Mouse (Mus musculus) liver, adult 10 weeks (tissue): ENCODE results near the gene Itgax. TPM values are rescaled to one million over a fixed set of nuclear protein-coding genes. Genes with fewer than 3 reads are reported as not detected.

ENCODE experiments used
- polyA plus RNA-seq: library from polyadenylated mRNA; stranded (reverse); fragments of 350-450 nt; fragmentation: Illumina TruSeq; extraction: RNeasy Lipid Tissue Mini Kit (QIAGEN cat#74804); gene quantifications from one replicate; pipeline ENCODE4 v1.2.3, GENCODE M21; 2014; ENCODE audit warnings: low read depth, low replicate concordance

The Itgax gene
- 0.29 TPM for polyA plus RNA-seq

DNA sequence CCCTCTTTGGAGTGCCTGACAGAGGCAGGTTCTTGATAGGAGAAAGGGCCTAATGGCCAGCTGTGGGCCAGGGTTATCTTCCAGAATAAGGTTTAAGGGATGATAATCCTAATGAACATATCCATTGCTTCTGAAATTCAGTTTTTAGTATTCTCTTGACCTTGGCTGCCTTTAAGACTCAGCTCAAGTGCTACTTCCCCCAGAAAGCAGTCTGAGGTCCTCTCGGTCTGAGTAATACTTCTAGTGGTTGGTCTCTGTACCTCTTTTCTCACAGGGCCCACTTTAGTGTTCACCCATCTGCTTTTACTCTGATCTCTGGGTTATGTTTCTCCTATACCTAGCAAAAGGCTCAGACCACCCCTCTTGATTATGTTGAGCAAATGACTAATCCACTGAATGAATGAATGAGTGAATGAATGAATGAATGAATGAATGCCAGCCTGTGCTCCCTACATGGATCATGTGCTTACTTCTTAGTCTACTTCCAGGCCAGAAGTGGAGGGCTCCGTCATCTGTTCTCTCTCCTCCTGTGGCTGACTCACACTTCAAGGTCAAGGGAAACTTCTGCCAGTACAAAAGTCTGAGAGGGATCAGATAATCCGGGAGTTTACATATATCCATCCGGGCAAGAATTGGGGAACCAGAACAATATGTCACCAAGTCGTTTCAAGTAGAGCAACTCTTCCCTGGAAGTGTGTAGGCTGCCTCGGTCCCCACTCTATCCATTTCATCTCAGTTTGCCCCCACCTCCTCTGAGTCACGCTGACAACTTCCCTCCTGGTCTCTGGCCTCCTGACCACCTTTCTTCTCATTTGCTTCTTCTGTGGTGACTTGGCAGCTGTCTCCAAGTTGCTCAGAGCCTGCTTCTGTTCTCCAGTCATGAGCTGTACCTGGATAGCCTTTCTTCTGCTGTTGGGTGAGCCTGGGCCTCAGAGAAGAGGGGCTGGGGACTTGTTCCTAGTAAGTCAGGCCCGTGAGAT lies at the start of gene Itgax:
Gene Itgax (plus strand): TSS at position 807 of the 980 bp plus-strand sequence.

DNA sequence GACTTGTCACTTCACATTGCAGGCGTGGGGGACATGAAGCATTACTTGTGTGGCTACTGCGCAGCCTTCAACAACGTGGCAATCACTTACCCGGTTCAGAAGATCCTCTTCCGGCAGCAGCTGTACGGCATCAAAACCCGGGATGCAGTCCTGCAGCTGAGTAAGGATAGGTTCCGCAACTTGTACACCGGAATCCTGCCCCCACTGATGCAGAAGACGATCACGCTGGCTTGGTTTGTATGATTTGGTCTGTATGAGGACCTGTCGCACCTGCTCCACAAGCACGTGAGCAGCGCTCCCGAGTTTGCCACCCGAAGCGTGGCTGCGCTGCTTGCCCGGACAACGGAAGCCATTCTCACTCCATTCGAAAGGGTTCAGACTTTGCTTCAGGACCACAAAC lies 24.7 kb downstream of the Itgax start, which contains the start of gene Itgad:
Gene Itgad (plus strand): TSS at position 301 of the 400 bp plus-strand sequence.

Other genes with a start within 250 kb of the Itgax start
- gene Prss53, start 238.6 kb upstream of the Itgax start, polyA plus RNA-seq: 0.24 TPM
- not detected for gene Gm21974, start 234.1 kb upstream of the Itgax start, polyA plus RNA-seq
- gene Vkorc1, start 233.9 kb upstream of the Itgax start, polyA plus RNA-seq: 252 TPM
- 1.1 TPM for gene Bckdk, start 225.5 kb upstream of the Itgax start, polyA plus RNA-seq
- 8.6 TPM for gene Kat8, start 217.0 kb upstream of the Itgax start, polyA plus RNA-seq
- gene Prss8, start 199.4 kb upstream of the Itgax start, polyA plus RNA-seq: not detected
- gene Prss36, start 182.8 kb upstream of the Itgax start, polyA plus RNA-seq: 0.37 TPM
- 200 TPM for gene Fus, start 162.1 kb upstream of the Itgax start, polyA plus RNA-seq
- gene Pycard, start 135.7 kb upstream of the Itgax start, polyA plus RNA-seq: 0.61 TPM
- not detected for gene Trim72, start 125.6 kb upstream of the Itgax start, polyA plus RNA-seq
- 0.42 TPM for gene Itgam, start 66.9 kb upstream of the Itgax start, polyA plus RNA-seq
- gene Gm49368, start 66.9 kb upstream of the Itgax start, polyA plus RNA-seq: not detected
- gene Itgad, start 24.8 kb downstream of the Itgax start, polyA plus RNA-seq: not detected
- not detected for gene Cox6a2, start 76.8 kb downstream of the Itgax start, polyA plus RNA-seq
- 0.13 TPM for gene Armc5, start 107.8 kb downstream of the Itgax start, polyA plus RNA-seq
- 2.1 TPM for gene 9130023H24Rik, start 108.5 kb downstream of the Itgax start, polyA plus RNA-seq
- 0.40 TPM for gene Tgfb1i1, start 117.3 kb downstream of the Itgax start, polyA plus RNA-seq
- not detected for gene Slc5a2, start 136.1 kb downstream of the Itgax start, polyA plus RNA-seq
- 3.4 TPM for gene BC017158, start 168.6 kb downstream of the Itgax start, polyA plus RNA-seq